Mouse (Mus musculus): ENCODE measurements around the gene Zbtb4.

DNA sequence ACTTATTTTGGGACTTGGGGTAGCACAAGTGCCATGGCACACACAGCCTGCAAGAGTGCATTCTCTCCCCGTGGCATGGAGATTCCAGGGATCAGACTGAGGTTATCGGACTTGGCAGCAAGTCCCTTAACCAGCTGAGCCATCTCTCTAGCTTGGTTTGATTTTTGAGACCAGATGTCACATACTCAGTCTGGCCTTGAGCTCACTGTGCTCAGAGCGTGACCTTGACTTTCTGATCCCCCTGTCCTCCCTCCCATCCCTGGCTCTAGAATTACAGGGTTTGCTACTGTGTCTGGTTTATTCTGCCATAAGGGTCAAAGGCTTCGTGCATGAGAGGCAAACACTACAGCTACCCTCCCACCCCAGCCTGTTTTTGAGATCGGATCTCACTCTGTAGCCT is 23.7 kb downstream of the Zbtb4 start:
- no peak for TF ChIP-seq POLR2A (IDR thresholded peaks at IDR 0.05; ENCODE audit: insufficient read length, low read depth)
- no peak for TF ChIP-seq CEBPB (IDR thresholded peaks at IDR 0.05; ENCODE audit: insufficient read depth, poor library complexity, severe bottlenecking)
- TF ChIP-seq TCF12 (IDR thresholded peaks at IDR 0.05; ENCODE audit: insufficient read depth, poor library complexity, severe bottlenecking), result no peak

Data from myocyte (in vitro differentiated cells).